Mouse (Mus musculus): ENCODE measurements around the gene Coro7.

- TF ChIP-seq CTCF (IDR thresholded peaks at IDR 0.05; ENCODE audit: low read depth, low read length) = no peak
- TF ChIP-seq POLR2A (IDR thresholded peaks at IDR 0.05; ENCODE audit: extremely low read depth, insufficient read depth, low read length) = no peak
Observed at GRCm38 (mm10) chr16:4658781-4659245, 20.8 kb downstream of the Coro7 start.
